ENCODE assay signal across 9 mouse cellular contexts in the genomic region with DNA sequence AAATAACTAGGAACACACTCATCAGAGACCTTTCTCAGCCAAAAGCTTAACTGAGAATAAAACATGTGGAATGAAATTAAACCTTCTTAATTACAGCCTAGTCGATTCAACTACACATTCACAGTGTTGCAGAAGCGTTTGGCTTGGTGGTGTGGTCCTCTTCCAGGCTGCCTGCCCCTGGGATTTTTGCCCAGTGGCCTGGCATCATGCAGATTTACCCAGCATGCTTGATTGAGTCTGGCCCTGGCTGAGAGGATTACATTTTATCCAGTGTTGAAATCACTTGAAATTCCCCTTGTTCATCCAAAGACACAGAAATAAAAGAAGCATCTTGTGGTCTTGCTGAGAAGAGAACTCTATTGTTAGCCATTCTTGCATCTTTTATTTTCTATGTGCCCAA. TPM values are rescaled to one million over a fixed set of nuclear protein-coding genes. Genes with fewer than 3 reads are reported as not detected.
A peak's percentile ranks its signal among the peaks of the same experiment; 100 is the strongest.
DNase-seq lines count a peak whose midpoint lies in the region; ATAC-seq and TF ChIP-seq lines count a peak whose summit lies in the region.
"Had no signal": no experiment of that assay in that cellular context is flagged by ENCODE, and none has a peak within 500 bp of the region (broad histone marks: within the 10 kb centered on the region; RNA-seq: fewer than 3 reads in every experiment).

No protein-coding gene starts in this region.

- H3K27ac ChIP-seq in forebrain, embryonic 14.5 days (ENCODE audit: low read depth, low read length), result no peak overlapping the region
- no peak overlapping the region for H3K27ac ChIP-seq in forebrain, embryonic 10.5 days
- no peak overlapping the region for H3K27ac ChIP-seq in forebrain, postnatal 0 days (ENCODE audit: low read depth, low read length)
- 0 out of 2 replicates have a peak overlapping the region, but pooled peaks have one; percentile 6 for H3K27ac ChIP-seq in olfactory bulb, adult 2 months (ENCODE audit: insufficient read depth, low read depth, low read length)
- H3K27ac ChIP-seq: hindbrain, embryonic 15.5 days had no signal

- no peak overlapping the region for H3K4me2 ChIP-seq in forebrain, embryonic 14.5 days (ENCODE audit: low read length)
- H3K4me2 ChIP-seq in forebrain, postnatal 0 days (ENCODE audit: low read depth), result no peak overlapping the region
- H3K4me2 ChIP-seq: hindbrain, embryonic 15.5 days had no signal

- ATAC-seq in forebrain, embryonic 14.5 days, result peak; percentile 50; the same call in 1 of the 2 replicates
- ATAC-seq in forebrain, postnatal 0 days, result peak; percentile 78

- no peak overlapping the region for H3K9ac ChIP-seq in forebrain, embryonic 14.5 days (ENCODE audit: low read length)
- H3K9ac ChIP-seq in forebrain, postnatal 0 days, result no peak overlapping the region
- H3K9ac ChIP-seq: hindbrain, embryonic 15.5 days had no signal

- DNase-seq in forebrain, embryonic 14.5 days (ENCODE audit: low spot score), result peak; percentile 64
- DNase-seq in forebrain, embryonic 10.5 days (ENCODE audit: extremely low spot score, low spot score), result no peak
- DNase-seq in adipocyte (ENCODE audit: low spot score), result peak; percentile 97
- peak; percentile 63 for DNase-seq in forebrain, postnatal 0 days
- DNase-seq in kidney, postnatal 36 days, result peak; percentile 46 to 68
- DNase-seq in spleen, adult 12 weeks (ENCODE audit: low spot score), result no peak
- DNase-seq in lung, postnatal 4 days, result no peak

- TF ChIP-seq CTCF in forebrain, postnatal 0 days (IDR thresholded peaks at IDR 0.05; ENCODE audit: low read depth), result no peak
- TF ChIP-seq CTCF in olfactory bulb, adult 2 months (IDR thresholded peaks at IDR 0.05; ENCODE audit: insufficient read depth, low read depth, low read length), result no peak

- peaks cover 15% of the 10 kb centered on the region for H3K36me3 ChIP-seq in forebrain, embryonic 14.5 days (ENCODE audit: control insufficient read depth, insufficient read depth, low read length)
- peaks cover 37% of the 10 kb centered on the region for H3K36me3 ChIP-seq in forebrain, embryonic 10.5 days (replicated peaks)
- peaks cover 16% of the 10 kb centered on the region for H3K36me3 ChIP-seq in forebrain, postnatal 0 days (ENCODE audit: insufficient read depth)

- H3K27me3 ChIP-seq in forebrain, embryonic 14.5 days (replicated peaks; ENCODE audit: control insufficient read depth, insufficient read depth, low read length), result no peaks in the 10 kb centered on the region
- H3K27me3 ChIP-seq in forebrain, embryonic 10.5 days (ENCODE audit: poor library complexity, severe bottlenecking), result no peaks in the 10 kb centered on the region
- no peaks in the 10 kb centered on the region for H3K27me3 ChIP-seq in forebrain, postnatal 0 days (ENCODE audit: insufficient read depth, low read length)
- H3K27me3 ChIP-seq: hindbrain, embryonic 15.5 days had no signal

- no peaks in the 10 kb centered on the region for H3K9me3 ChIP-seq in forebrain, embryonic 14.5 days (replicated peaks; ENCODE audit: control insufficient read depth, low read length)
- H3K9me3 ChIP-seq in forebrain, embryonic 10.5 days, result no peaks in the 10 kb centered on the region
- H3K9me3 ChIP-seq in forebrain, postnatal 0 days (ENCODE audit: low read length), result no peaks in the 10 kb centered on the region
- H3K9me3 ChIP-seq: hindbrain, embryonic 15.5 days had no signal

- H3K4me1 ChIP-seq in forebrain, embryonic 14.5 days (ENCODE audit: control insufficient read depth, insufficient read depth, low read length), result no peaks in the 10 kb centered on the region
- no peaks in the 10 kb centered on the region; the same call in 1 of the 2 replicates for H3K4me1 ChIP-seq in forebrain, embryonic 10.5 days
- H3K4me1 ChIP-seq in forebrain, postnatal 0 days (ENCODE audit: insufficient read depth), result no peaks in the 10 kb centered on the region
- peaks cover 2% of the 10 kb centered on the region; the same call in 1 of the 2 replicates for H3K4me1 ChIP-seq in olfactory bulb, adult 2 months (ENCODE audit: control insufficient read depth, insufficient read depth, low read length)
- H3K4me1 ChIP-seq: hindbrain, embryonic 15.5 days had no signal

- H3K4me3 ChIP-seq in forebrain, embryonic 14.5 days (ENCODE audit: low read depth, low read length), result no peak overlapping the region
- H3K4me3 ChIP-seq in forebrain, embryonic 10.5 days, result no peak overlapping the region
- H3K4me3 ChIP-seq in forebrain, postnatal 0 days (ENCODE audit: low read depth, low read length), result no peak overlapping the region
- no peak overlapping the region for H3K4me3 ChIP-seq in olfactory bulb, adult 2 months (ENCODE audit: insufficient read depth, low read depth, low read length)
- H3K4me3 ChIP-seq: hindbrain, embryonic 15.5 days had no signal

- TF ChIP-seq POLR2A in olfactory bulb, adult 2 months (IDR thresholded peaks at IDR 0.05; ENCODE audit: insufficient read depth, low read depth, low read length), result no peak

- WGBS in forebrain, embryonic 14.5 days, result 36% methylated on average over 2 of the region's 2 CpGs
- 60% methylated on average over 2 of the region's 2 CpGs for WGBS in forebrain, embryonic 10.5 days
- WGBS in forebrain, postnatal 0 days, result 18% methylated on average over 2 of the region's 2 CpGs
- WGBS in olfactory bulb, adult 2 months, result 7% methylated on average over 2 of the region's 2 CpGs

RNA-seq across cellular contexts. Expression of a gene that starts 5.8 kb away (rescaled TPM):
- 1.2 TPM in 2 replicates for polyA plus RNA-seq in forebrain, embryonic 14.5 days (2014; fragmentation: Nextera tagmentation; extraction: Ambion mirVana)
- polyA plus RNA-seq in forebrain, embryonic 10.5 days (2016; fragmentation: Nextera tagmentation; extraction: Ambion mirVana), result 1.9 and 2.1 TPM in 2 replicates
- 1.3 TPM in 2 replicates for total RNA-seq in forebrain, postnatal 0 days (2014; rRNA removed)
- 0.96 and 1.1 TPM in 2 replicates for polyA plus RNA-seq in forebrain, postnatal 0 days (2015; fragmentation: Nextera tagmentation; extraction: Ambion mirVana)
- polyA plus RNA-seq in olfactory bulb, adult 2 months (2012; ENCODE audit: insufficient read depth, insufficient read length, low replicate concordance, missing spikeins), result not detected in 2 replicates

RNA-seq across cellular contexts. Expression of a gene that starts 36.3 kb away (rescaled TPM):
- 7.7 and 8.1 TPM in 2 replicates for polyA plus RNA-seq in forebrain, embryonic 14.5 days (2014; fragmentation: Nextera tagmentation; extraction: Ambion mirVana)
- polyA plus RNA-seq in forebrain, embryonic 10.5 days (2016; fragmentation: Nextera tagmentation; extraction: Ambion mirVana), result 14.1 and 14.3 TPM in 2 replicates
- 52.9 and 61.1 TPM in 2 replicates for total RNA-seq in forebrain, postnatal 0 days (2014; rRNA removed)
- polyA plus RNA-seq in forebrain, postnatal 0 days (2015; fragmentation: Nextera tagmentation; extraction: Ambion mirVana), result 10.0 and 11.6 TPM in 2 replicates
- polyA plus RNA-seq in olfactory bulb, adult 2 months (2012; ENCODE audit: insufficient read depth, insufficient read length, low replicate concordance, missing spikeins), result 94.6 and 138 TPM in 2 replicates

RNA-seq across cellular contexts. Expression of a gene that starts 36.3 kb away (rescaled TPM):
- 1.2 and 1.4 TPM in 2 replicates for polyA plus RNA-seq in forebrain, embryonic 14.5 days (2014; fragmentation: Nextera tagmentation; extraction: Ambion mirVana)
- 0.76 and 0.77 TPM in 2 replicates for polyA plus RNA-seq in forebrain, embryonic 10.5 days (2016; fragmentation: Nextera tagmentation; extraction: Ambion mirVana)
- total RNA-seq in forebrain, postnatal 0 days (2014; rRNA removed), result 1.8 and 2.2 TPM in 2 replicates
- polyA plus RNA-seq in forebrain, postnatal 0 days (2015; fragmentation: Nextera tagmentation; extraction: Ambion mirVana), result 0.59 and 1.3 TPM in 2 replicates
- polyA plus RNA-seq in olfactory bulb, adult 2 months (2012; ENCODE audit: insufficient read depth, insufficient read length, low replicate concordance, missing spikeins), result not detected in 2 replicates

Comparison
In these comparisons a context has a peak if more than half of its experiments do, and no peak if none do; other contexts are left out.
1. DNase-seq: peak in forebrain, embryonic 14.5 days (single experiment), adipocyte (single experiment), forebrain, postnatal 0 days (single experiment) and kidney, postnatal 36 days (2 of 2); none in forebrain, embryonic 10.5 days (single experiment), spleen, adult 12 weeks (single experiment) and lung, postnatal 4 days (0 of 2).